Mouse (Mus musculus): ENCODE measurements around the gene Csnk2b. TPM values are rescaled to one million over a fixed set of nuclear protein-coding genes. Genes with fewer than 3 reads are reported as not detected.

The Csnk2b gene
- polyA plus RNA-seq, 1 experiment = 297 TPM

DNA sequence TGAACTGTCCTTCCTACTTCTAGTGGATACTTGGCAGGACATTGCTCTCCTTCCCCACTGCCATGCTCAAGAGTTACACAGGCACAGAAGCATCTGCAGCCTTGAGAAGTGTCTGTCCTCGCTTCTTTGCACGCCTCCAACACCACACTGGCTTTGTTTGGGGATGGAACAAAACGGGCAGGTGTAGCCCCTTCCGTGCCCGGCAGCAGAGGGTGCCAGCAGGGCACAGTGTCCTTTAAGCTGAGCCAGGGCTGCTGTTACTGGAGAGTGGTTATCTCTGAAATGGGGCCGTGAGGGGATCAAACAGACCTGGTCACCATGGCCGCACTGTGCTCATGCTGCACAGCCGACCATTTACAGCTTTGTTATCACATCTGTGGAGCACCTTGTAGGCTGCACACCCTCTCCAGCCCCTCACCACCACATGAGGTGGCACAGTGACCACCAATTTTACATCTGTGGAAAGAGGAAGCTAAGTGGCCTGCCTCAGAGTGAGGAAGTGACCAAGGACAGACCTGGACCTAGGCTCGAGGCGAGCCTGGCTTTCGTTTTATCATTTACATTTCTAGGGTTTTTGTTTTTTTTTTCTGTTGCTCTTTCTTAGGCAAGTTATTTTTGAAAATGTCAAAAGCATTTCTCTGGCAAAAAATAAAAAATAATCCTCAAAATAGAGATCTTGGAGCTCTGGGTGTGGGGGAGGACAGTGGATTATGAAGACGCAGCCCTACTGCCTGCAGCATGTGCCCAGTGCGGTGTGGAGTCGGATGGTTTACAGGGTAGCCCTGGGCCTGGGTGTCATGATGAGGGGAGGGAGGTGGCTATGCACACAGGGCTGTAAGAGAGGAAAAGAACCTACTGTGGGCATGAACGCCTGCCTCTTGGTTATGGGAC lies 27.1 kb downstream of the Csnk2b start:
- TF ChIP-seq CTCF (IDR thresholded peaks at IDR 0.05; ENCODE audit: insufficient read depth, low read length) (no peak), POLR2A (IDR thresholded peaks at IDR 0.05; ENCODE audit: borderline replicate concordance, extremely low read depth, low read depth, low read length) (no peak)
- 88% methylated on average over 15 of the region's 15 CpGs for WGBS
- Histone ChIP-seq H3K4me1 (ENCODE audit: control insufficient read depth, insufficient read depth, low read length) (peaks cover 11% of the 10 kb centered on the region), H3K4me3 (replicated peaks; ENCODE audit: extremely low read depth, low read depth, low read length) (no peak overlapping the region)
- no peak for DNase-seq

DNA sequence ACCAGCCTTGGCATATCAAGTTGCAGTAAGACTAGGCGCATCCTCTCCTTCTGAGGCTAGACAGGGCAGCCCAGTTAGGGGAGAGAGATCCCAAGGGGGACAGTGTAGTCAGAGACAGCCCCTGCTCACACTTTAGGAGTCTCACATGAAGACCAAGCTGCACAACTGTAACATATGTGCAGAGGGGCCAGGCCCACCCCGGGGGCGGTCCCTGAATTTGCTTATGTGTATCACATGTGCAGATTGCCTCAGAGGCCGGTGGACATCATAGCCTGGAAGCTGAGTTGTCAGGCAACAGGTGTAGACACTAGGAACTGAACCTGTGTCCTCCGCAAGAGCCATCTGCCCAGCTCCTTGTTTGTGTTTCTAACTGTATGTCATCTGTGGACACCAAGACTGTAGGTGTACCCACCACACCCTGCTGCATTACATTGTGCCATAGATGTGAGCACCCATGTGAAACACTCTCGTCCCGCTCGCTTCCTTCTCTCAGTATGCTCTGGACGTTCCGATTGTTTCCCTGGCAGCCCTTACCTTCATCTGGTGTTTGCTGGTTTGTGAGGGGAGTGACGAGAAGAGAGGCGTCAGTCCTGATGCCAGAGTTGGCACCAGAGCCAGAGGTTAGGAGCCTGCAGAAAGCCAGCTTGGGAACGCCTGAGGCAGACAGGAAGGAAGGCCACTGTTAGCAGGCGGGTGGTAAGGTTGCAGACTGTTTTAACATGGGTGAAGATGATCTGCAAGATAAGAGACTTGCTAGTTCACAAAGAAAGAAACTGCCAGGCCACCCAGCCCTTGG lies 29.3 kb downstream of the Csnk2b start:
- TF ChIP-seq CTCF (IDR thresholded peaks at IDR 0.05; ENCODE audit: insufficient read depth, low read length) = no peak
- no peak for DNase-seq
- 69% methylated on average over 14 of the region's 14 CpGs for WGBS
- no peak overlapping the region for H3K4me3 ChIP-seq (replicated peaks; ENCODE audit: extremely low read depth, low read depth, low read length)
- peaks cover 11% of the 10 kb centered on the region for H3K4me1 ChIP-seq (ENCODE audit: control insufficient read depth, insufficient read depth, low read length)

DNA sequence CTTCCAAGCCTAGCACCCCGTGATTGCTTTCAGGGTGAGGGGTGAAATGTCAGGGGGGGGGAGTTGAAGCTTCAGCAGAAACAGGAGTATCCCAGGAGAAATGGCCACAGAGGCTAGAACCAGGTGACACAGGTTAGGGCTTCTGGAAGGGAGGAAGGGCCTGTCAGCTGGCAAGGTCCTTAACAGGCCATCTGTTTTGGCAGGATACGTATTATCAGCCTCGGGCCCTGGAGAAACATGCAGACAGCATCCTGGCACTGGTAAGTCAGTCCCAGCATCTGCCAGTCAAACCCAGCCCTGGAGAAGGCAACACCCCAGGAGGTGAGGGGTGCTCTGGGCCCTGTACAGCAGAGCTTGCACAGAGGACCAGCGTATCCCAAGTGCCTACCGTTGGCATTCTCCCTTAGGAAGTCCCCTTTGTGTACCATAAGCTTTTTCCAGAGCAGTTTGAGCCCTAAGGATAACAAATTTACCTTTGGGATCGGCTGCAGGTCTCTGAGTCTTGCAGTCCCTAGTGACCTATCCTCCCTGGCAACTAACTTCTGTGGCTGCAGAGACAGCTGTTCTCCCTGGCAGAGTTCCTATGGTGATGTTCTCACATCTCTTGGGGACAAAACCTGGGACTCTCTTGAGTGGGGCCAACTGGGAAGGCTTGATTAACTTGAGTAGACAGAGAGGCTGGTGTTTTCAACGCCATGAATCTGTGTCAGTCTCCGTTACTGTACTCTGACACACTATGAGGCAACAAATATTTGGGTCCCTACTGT lies 31.5 kb downstream of the Csnk2b start:
- TF ChIP-seq CTCF (IDR thresholded peaks at IDR 0.05; ENCODE audit: insufficient read depth, low read length) (no peak), POLR2A (IDR thresholded peaks at IDR 0.05; ENCODE audit: borderline replicate concordance, extremely low read depth, low read depth, low read length) (no peak)
- 42% methylated on average over 8 of the region's 8 CpGs for WGBS

DNA sequence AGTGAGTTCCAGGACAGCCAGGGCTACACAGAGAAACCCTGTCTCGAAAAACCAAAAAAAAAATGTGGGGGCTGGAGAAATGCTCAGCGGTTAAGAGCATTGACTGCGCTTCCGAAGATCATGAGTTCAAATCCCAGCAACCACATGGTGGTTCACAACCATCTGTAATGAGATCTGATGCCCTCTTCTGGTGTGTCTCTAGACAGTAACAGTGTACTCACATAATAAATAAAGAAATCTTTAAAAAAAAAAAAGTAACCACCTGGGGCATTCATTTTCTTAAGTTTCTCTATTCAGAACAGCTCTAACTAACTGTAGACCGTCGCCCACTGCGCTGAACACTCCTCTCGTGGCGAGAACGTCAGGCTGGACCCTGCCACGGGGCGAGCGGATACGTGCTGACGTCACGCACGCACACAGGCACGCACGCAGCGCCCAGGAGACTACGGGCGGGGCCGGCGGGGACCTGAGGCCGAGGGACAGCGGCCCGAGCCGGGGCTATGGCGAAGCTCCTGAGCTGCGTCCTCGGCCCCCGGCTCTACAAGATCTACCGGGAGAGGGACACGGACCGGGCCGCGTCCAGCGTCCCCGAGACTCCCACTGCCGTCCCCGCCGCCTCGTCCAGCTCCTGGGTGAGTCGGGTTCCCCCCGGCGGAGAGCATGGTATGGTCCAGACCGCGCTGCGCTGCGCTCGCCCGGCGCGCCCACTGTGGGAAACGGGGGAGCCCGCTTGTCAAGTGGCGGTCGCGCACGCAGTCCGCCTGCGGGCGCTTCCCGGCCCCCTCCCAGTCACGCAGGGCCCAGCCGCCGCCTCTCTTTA lies 32.8 kb downstream of the Csnk2b start, which contains the start of gene Abhd16a:
Gene Abhd16a, plus strand, starts transcription at position 439 of the 820 bp plus-strand sequence.
- 3% methylated on average over 67 of the region's 67 CpGs for WGBS
- DNase-seq = peak; percentile 94
- H3K4me1 ChIP-seq (ENCODE audit: control insufficient read depth, insufficient read depth, low read length) = peaks cover 11% of the 10 kb centered on the region
- peak within 1 kb of the TSS; percentile 95 for H3K4me3 ChIP-seq (replicated peaks; ENCODE audit: extremely low read depth, low read depth, low read length)
- TF ChIP-seq POLR2A (IDR thresholded peaks at IDR 0.05; ENCODE audit: borderline replicate concordance, extremely low read depth, low read depth, low read length) (peak; percentile 87; the same call in 1 of the 2 replicates), CTCF (IDR thresholded peaks at IDR 0.05; ENCODE audit: insufficient read depth, low read length) (no peak)

More for the DNA sequence above, 31.5 kb downstream of the Csnk2b start:
- peak; percentile 29 for DNase-seq
- Histone ChIP-seq H3K4me1 (ENCODE audit: control insufficient read depth, insufficient read depth, low read length) (peaks cover 11% of the 10 kb centered on the region), H3K4me3 (replicated peaks; ENCODE audit: extremely low read depth, low read depth, low read length) (peak overlapping the region; percentile 52)

DNA sequence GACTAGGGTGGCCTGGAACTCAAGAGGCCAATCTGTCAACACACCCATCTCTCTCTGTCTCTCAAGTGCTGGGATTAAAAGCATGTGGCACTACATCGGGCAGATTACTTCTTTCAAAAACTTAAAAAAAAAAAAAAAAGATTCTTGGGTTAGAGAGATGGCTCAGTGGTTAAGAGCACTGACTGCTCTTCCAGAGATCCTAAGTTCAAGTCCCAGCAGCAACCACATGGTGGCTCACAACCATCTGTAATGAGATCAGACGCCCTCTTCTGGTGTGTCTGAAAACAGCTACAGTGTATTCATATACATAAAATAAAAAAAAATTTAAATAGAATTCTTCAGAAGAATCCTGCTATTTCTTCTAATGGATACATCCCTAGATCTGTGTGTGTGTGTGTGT lies 33.7 kb downstream of the Csnk2b start:
- Histone ChIP-seq H3K4me3 (replicated peaks; ENCODE audit: extremely low read depth, low read depth, low read length) (no peak overlapping the region), H3K4me1 (ENCODE audit: control insufficient read depth, insufficient read depth, low read length) (peaks cover 11% of the 10 kb centered on the region)
- no peak for TF ChIP-seq POLR2A (IDR thresholded peaks at IDR 0.05; ENCODE audit: borderline replicate concordance, extremely low read depth, low read depth, low read length)
- no peak for TF ChIP-seq CTCF (IDR thresholded peaks at IDR 0.05; ENCODE audit: insufficient read depth, low read length)
- WGBS = 30% methylated on average over 2 of the region's 2 CpGs
- no peak for DNase-seq

DNA sequence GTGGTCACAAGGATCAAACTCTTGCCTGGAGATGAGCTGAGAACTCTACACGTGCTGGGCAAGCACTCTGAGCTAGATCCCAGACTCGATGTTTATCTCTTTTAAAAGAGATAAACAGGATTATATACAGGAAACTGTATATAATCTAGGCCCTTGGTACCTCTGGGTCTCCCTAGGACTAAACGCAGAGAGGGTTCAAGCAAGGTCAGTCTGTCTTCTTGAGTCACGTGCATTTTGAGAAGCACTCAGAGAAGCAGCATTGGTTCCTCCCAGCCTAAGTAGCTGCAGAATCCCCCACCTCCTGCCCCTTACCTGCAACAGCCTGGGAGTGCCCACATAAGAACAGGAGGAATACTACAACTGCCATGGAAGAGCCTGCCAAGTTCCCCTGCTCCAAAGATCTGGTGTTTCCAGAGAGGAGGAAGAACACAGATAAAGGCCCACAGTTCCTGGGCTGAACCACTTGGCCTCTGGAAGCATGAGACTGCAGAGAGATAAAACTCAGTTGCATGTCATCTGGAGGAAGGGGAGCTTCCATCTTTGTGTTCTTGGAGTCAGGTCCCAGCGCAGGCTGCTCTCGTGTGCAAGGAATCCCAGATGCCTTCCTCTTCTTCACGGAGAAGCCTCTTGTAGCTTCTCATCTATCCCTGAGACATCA lies 36.5 kb downstream of the Csnk2b start, which contains the start of gene Ly6g6f:
Gene Ly6g6f, minus strand, starts transcription at position 403 of the 658 bp plus-strand sequence.
- TF ChIP-seq CTCF (IDR thresholded peaks at IDR 0.05; ENCODE audit: insufficient read depth, low read length) (no peak), POLR2A (IDR thresholded peaks at IDR 0.05; ENCODE audit: borderline replicate concordance, extremely low read depth, low read depth, low read length) (no peak)
- WGBS = 49% methylated on average over 7 of the region's 7 CpGs

DNA sequence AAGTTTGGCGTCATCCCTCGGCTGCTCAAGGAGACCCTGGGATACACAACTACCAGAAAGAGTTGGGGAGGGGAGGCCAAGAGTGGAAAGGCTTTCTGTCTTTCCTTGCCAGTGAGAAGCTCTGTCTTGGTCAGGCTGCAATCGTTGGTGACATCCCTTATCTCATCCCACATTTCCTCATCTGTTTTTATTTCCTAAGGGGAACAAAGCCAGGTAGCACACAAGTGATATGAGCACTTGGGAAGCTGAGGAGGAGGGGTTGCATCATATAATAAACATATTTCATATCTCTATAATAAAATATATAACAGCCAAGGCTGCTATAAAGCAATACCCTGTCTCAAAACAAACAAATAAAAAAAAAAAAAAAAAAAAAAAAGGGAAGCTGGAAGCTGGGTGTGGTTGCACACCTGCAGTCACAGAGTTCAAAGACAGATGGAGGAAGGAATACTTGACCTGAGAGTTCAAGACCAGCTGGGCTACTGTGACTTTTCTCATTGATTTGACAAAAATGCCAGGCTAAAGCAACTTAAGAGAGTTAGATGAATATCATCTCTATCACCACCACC lies 37.8 kb downstream of the Csnk2b start:
- no peak for DNase-seq

More for the DNA sequence above, 36.5 kb downstream of the Csnk2b start, which contains the start of gene Ly6g6f:
- no peak for DNase-seq
- Histone ChIP-seq H3K4me1 (ENCODE audit: control insufficient read depth, insufficient read depth, low read length) (peaks cover 4% of the 10 kb centered on the region; the same call in 1 of the 2 replicates), H3K4me3 (replicated peaks; ENCODE audit: extremely low read depth, low read depth, low read length) (no peak within 1 kb of the TSS)

More for the DNA sequence above, 37.8 kb downstream of the Csnk2b start:
- TF ChIP-seq CTCF (IDR thresholded peaks at IDR 0.05; ENCODE audit: insufficient read depth, low read length) (no peak), POLR2A (IDR thresholded peaks at IDR 0.05; ENCODE audit: borderline replicate concordance, extremely low read depth, low read depth, low read length) (no peak)
- H3K4me3 ChIP-seq (replicated peaks; ENCODE audit: extremely low read depth, low read depth, low read length) = no peak overlapping the region
- WGBS = 62% methylated on average over 3 of the region's 3 CpGs
- H3K4me1 ChIP-seq (ENCODE audit: control insufficient read depth, insufficient read depth, low read length) = no peaks in the 10 kb centered on the region

All from lung, adult 2 months (tissue).